Mouse (Mus musculus): ENCODE measurements around the gene Neu4.
"Not testable (repeated sequence)": the region's sequence is repeated elsewhere in the genome, so short reads cannot be mapped to it uniquely, and the experiment has no call there.

GRCm38 (mm10) chr1:93978287-93978686 is 42.0 kb upstream of the Neu4 start:
- not testable (repeated sequence) for TF ChIP-seq CTCF, POLR2A (IDR thresholded peaks at IDR 0.05; ENCODE audit: extremely low read depth, insufficient read depth, low read length)
